Mouse (Mus musculus) kidney, adult 2 months (tissue): ENCODE results near the gene Tmem39a.

Experiments used
- CTCF ChIP-seq: fragments of 200-500 bp; conservative IDR thresholded peaks from 2 replicates; pipeline ENCODE4 v1.5.1; 2011; ENCODE audit warnings: low read depth, mild to moderate bottlenecking, control low read depth, low read length, moderate library complexity, mixed read lengths; ENCODE audit not compliant: insufficient read depth, insufficient read length
- POLR2A ChIP-seq: fragments of 200-500 bp; IDR thresholded peaks from one replicate; pipeline ENCODE4 v1.6.1; 2011; ENCODE audit warnings: low read depth, low read length, control low read depth

DNA sequence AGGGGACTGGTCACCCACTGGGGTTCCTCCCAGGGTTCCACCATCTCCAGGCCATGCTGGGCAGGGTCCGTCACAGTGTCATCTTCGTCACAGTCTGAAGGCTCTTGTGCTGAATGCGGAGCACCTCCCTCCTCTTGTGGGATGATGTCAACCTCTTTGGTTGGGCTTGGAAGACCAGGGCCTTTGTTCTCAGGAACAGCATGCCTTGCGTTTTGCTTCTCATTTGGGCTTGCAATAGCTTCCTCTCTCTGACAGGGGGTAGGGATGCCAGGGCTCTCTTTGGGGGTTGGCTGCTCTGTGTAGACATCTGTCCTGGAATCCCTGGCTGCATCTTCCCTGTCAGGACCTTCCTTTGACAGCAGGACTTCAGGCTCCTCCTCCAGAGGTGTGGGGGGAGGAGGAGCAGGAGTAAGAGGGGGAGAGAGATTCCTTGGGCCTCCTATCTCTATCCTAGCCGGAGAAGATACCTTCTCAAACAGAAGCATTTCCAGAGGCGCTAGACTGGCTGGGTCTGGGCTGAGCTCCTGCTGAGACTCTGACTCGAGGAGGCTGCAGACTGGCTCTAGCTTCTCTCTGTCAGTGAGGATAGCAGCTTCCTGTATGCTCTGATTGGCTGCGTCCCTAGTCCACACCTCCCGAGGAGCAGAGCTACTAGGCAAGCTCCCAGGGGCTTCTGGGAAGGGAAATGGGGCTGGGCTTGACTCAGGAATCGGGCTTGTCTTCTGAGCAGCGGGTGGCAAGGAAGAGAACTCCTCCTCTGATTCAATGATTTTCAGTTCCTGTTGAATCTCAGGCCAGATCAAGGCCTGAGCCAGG is 44.7 kb downstream of the Tmem39a start:
- no peak for TF ChIP-seq CTCF
- no peak for TF ChIP-seq POLR2A
